Comparison of ENCODE assay signal across 14 mouse cellular contexts in the genomic region with DNA sequence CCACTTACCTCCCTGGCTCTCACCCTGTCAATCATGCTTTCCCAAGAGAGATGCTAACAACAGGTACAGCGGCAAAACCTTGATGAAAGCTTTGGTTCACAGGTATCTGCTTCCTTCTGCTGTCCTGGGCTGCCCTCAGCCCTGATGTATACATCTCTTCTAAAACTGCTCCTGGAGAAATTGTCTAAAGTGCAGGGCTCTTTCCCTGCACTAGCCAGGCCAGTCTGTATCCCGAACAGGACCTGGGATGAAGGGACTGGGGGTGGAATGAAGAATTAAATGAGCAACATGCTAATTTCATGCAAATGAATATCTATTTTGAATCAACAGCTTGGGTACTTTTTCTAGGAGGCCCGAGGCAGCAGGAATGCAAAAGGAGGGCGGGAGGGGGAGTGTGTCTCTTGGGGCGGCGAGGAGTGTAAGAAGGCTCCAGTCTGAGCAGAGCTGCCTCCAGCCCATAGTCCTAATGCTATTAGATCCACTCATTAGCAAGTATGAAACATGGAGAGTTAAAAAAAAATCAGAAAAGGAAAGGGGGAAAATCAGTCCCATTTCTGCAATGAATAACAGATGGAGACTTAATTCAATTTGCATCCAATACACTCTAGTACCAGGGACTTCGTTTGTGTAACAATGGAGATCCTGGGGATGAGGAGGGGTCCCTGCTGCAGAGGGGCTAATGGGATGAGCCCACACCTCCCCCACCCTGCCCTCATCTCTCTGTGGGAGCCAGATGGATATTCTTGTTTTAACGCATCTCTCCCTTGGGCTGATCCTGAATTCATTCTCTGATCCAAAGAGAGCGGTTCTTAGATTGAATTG.
DNase-seq lines count a peak whose midpoint lies in the region; ATAC-seq and TF ChIP-seq lines count a peak whose summit lies in the region.
"Had no signal": no experiment of that assay in that cellular context is flagged by ENCODE, and none has a peak within 500 bp of the region (broad histone marks: within the 10 kb centered on the region; RNA-seq: fewer than 3 reads in every experiment).

No protein-coding gene starts in this region.

- no peaks in the 10 kb centered on the region for H3K9me3 ChIP-seq in hindbrain, embryonic 11.5 days (ENCODE audit: control insufficient read depth, low read length)
- no peaks in the 10 kb centered on the region for H3K9me3 ChIP-seq in neural tube, embryonic 13.5 days
- H3K9me3 ChIP-seq: megakaryocyte, embryonic 14.5 days had no signal

- peak; percentile 14 to 24 for DNase-seq in layer of hippocampus, postnatal 10 days (ENCODE audit: low spot score in 2 of 2)
- DNase-seq in layer of hippocampus, postnatal 36 days = no peak
- DNase-seq in brain, embryonic 14.5 days (ENCODE audit: low read depth) = peak; percentile 82
- peak; percentile 58 for DNase-seq in hindbrain, embryonic 11.5 days (ENCODE audit: low spot score)
- no peak for DNase-seq in urinary bladder, postnatal 25 days (ENCODE audit: low spot score)
- no peak for DNase-seq in gastrocnemius, adult 18-20 months (ENCODE audit: low spot score)
- DNase-seq: adrenal gland, postnatal 10 days; heart, postnatal 14 days; kidney, postnatal 25 days; thymus, postnatal 14 days had no signal

- H3K4me1 ChIP-seq in hindbrain, embryonic 11.5 days (replicated peaks; ENCODE audit: control insufficient read depth, insufficient read depth, low read length) = peaks cover 2% of the 10 kb centered on the region; the same call in 1 of the 2 replicates
- H3K4me1 ChIP-seq in neural tube, embryonic 13.5 days (replicated peaks) = peaks cover 16% of the 10 kb centered on the region
- H3K4me1 ChIP-seq: megakaryocyte, embryonic 14.5 days had no signal

- WGBS in hindbrain, embryonic 11.5 days = 11% methylated on average over 9 of the region's 9 CpGs
- 9% methylated on average over 9 of the region's 9 CpGs for WGBS in neural tube, embryonic 13.5 days

- H3K36me3 ChIP-seq in hindbrain, embryonic 11.5 days (ENCODE audit: control insufficient read depth, insufficient read depth, low read length) = no peaks in the 10 kb centered on the region
- no peaks in the 10 kb centered on the region for H3K36me3 ChIP-seq in neural tube, embryonic 13.5 days

- no peak for TF ChIP-seq POLR2A in brain, embryonic 14.5 days (IDR thresholded peaks at IDR 0.05; ENCODE audit: borderline replicate concordance, extremely low read depth, insufficient read depth, insufficient read length, poor library complexity, severe bottlenecking)

- H3K27me3 ChIP-seq in hindbrain, embryonic 11.5 days (ENCODE audit: control insufficient read depth, insufficient read depth, low read length) = no peaks in the 10 kb centered on the region
- no peaks in the 10 kb centered on the region for H3K27me3 ChIP-seq in neural tube, embryonic 13.5 days
- H3K27me3 ChIP-seq: megakaryocyte, embryonic 14.5 days had no signal

- no peak overlapping the region for H3K4me3 ChIP-seq in hindbrain, embryonic 11.5 days (ENCODE audit: low read depth, low read length)
- H3K4me3 ChIP-seq in neural tube, embryonic 13.5 days = no peak overlapping the region
- H3K4me3 ChIP-seq: megakaryocyte, embryonic 14.5 days had no signal

- H3K4me2 ChIP-seq in hindbrain, embryonic 11.5 days (replicated peaks; ENCODE audit: low read depth, low read length) = peak overlapping the region; percentile 19; the same call in 1 of the 2 replicates
- 0 out of 2 replicates have a peak overlapping the region, but pooled peaks have one; percentile 11 for H3K4me2 ChIP-seq in neural tube, embryonic 13.5 days
- H3K4me2 ChIP-seq: liver, embryonic 11.5 days had no signal

- no peak overlapping the region for H3K9ac ChIP-seq in hindbrain, embryonic 11.5 days (ENCODE audit: low read depth, low read length)
- H3K9ac ChIP-seq in neural tube, embryonic 13.5 days = no peak overlapping the region

- TF ChIP-seq CTCF in brain, embryonic 14.5 days (IDR thresholded peaks at IDR 0.05; ENCODE audit: borderline replicate concordance, extremely low read depth, insufficient read depth, insufficient read length) = no peak

- peak; percentile 87 for ATAC-seq in hindbrain, embryonic 11.5 days (ENCODE audit: low FRiP score)
- peak; percentile 71 for ATAC-seq in neural tube, embryonic 13.5 days (ENCODE audit: low read depth)
- ATAC-seq in inflammation-experienced regulatory T-cells, adult 6 months = no peak

- no peak overlapping the region for H3K27ac ChIP-seq in hindbrain, embryonic 11.5 days (ENCODE audit: low read depth, low read length)
- H3K27ac ChIP-seq in neural tube, embryonic 13.5 days (replicated peaks) = peak overlapping the region; percentile 49; the same call in 1 of the 2 replicates

Comparison
In these comparisons a context has a peak if more than half of its experiments do, and no peak if none do; other contexts are left out.
1. DNase-seq: peak in layer of hippocampus, postnatal 10 days (2 of 2), brain, embryonic 14.5 days (single experiment) and hindbrain, embryonic 11.5 days (single experiment); none in layer of hippocampus, postnatal 36 days (0 of 2), urinary bladder, postnatal 25 days (single experiment) and gastrocnemius, adult 18-20 months (single experiment).